In the genomic region with DNA sequence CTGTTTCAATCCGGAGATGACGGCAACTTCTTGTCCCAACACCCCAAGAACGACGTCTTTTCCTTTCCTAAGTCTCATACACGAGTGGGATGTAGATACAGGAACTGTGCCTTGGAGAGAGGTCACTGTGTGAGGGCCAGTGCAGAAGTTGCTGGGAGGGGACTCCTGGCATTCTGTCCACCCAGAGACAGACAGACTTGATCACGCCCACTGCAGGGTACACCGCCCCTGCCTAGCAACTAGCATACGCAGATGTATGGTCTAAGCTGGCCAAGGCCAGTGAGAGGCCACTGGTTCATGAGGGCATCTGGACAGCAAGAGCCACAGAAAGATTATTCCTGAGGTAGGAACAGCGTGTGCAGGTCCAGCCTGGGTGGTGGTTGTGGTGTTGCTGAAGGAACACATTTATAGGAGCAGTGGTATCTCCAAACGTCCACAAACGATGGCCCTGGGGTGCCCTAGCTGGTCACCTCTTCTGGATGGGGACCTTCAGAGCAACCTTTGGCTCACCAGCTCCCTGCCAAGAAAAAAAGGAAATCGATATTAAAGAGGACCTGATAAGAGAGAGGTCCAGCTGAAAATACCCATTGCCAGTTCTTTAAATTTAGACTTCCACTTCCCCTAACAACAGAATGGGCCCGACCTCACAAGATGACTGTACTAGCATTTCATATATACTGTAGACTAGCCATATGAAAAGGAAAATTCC, we compare ENCODE assay signal across 10 mouse cellular contexts. TPM values are rescaled to one million over a fixed set of nuclear protein-coding genes. Genes with fewer than 3 reads are reported as not detected.
DNase-seq lines count a peak whose midpoint lies in the region; ATAC-seq and TF ChIP-seq lines count a peak whose summit lies in the region.
"Had no signal": no experiment of that assay in that cellular context is flagged by ENCODE, and none has a peak within 500 bp of the region (broad histone marks: within the 10 kb centered on the region; RNA-seq: fewer than 3 reads in every experiment).

No protein-coding gene starts in this region.

- peaks cover 3% of the 10 kb centered on the region for H3K4me1 ChIP-seq in heart, adult 2 months (ENCODE audit: control insufficient read depth, insufficient read depth, low read length)
- peaks cover 71% of the 10 kb centered on the region for H3K4me1 ChIP-seq in bone marrow macrophage, adult 2 months (ENCODE audit: control insufficient read depth, insufficient read depth, low read length)
- no peaks in the 10 kb centered on the region for H3K4me1 ChIP-seq in limb, embryonic 11.5 days (ENCODE audit: control insufficient read depth, insufficient read depth, low read length)
- peaks cover 8% of the 10 kb centered on the region; the same call in 1 of the 2 replicates for H3K4me1 ChIP-seq in neural tube, embryonic 14.5 days (ENCODE audit: control insufficient read depth, insufficient read depth, low read length)

- intact Hi-C loops in heart, adult 2 months (cut with DNase I) = no loop called here
- intact Hi-C loops in left cerebral cortex, postnatal 10 days (cut with DNase I) = no loop called here

- no peaks in the 10 kb centered on the region for H3K27me3 ChIP-seq in heart, adult 2 months (ENCODE audit: control insufficient read depth, insufficient read depth, low read length)
- H3K27me3 ChIP-seq in limb, embryonic 11.5 days (ENCODE audit: control insufficient read depth, insufficient read depth, low read length) = no peaks in the 10 kb centered on the region
- no peaks in the 10 kb centered on the region for H3K27me3 ChIP-seq in neural tube, embryonic 14.5 days (ENCODE audit: control insufficient read depth, insufficient read depth, low read length)

- TF ChIP-seq POLR2A in heart, adult 2 months (IDR thresholded peaks at IDR 0.05; ENCODE audit: insufficient read depth, low read depth, low read length) = no peak
- TF ChIP-seq POLR2A in bone marrow macrophage, adult 2 months (IDR thresholded peaks at IDR 0.05; ENCODE audit: borderline replicate concordance, low read depth, low read length) = no peak

- H3K9ac ChIP-seq in heart, adult 2 months (ENCODE audit: low read depth, low read length) = no peak overlapping the region
- no peak overlapping the region for H3K9ac ChIP-seq in limb, embryonic 11.5 days (ENCODE audit: low read length)
- H3K9ac ChIP-seq in neural tube, embryonic 14.5 days (replicated peaks; ENCODE audit: low read depth, low read length) = peak overlapping the region; percentile 59; the same call in 1 of the 2 replicates

- peak overlapping the region; percentile 53 for H3K4me3 ChIP-seq in heart, adult 2 months
- H3K4me3 ChIP-seq in bone marrow macrophage, adult 2 months (ENCODE audit: insufficient read depth, low read length) = peak overlapping the region; percentile 56
- peak overlapping the region; percentile 48 for H3K4me3 ChIP-seq in limb, embryonic 11.5 days (ENCODE audit: low read depth, low read length)
- H3K4me3 ChIP-seq in neural tube, embryonic 14.5 days (ENCODE audit: low read depth, low read length) = peak overlapping the region; percentile 48

- peak; percentile 17 for ATAC-seq in granulocyte monocyte progenitor cell, adult 5-6 weeks (replicated peaks; ENCODE audit: poor library complexity, severe bottlenecking)
- ATAC-seq in limb, embryonic 11.5 days (ENCODE audit: insufficient number of reproducible peaks, low FRiP score, low TSS enrichment, low read depth) = peak; percentile 54
- ATAC-seq in neural tube, embryonic 14.5 days (ENCODE audit: low read depth) = peak; percentile 55
- no peak for ATAC-seq in CD4-positive, CD25-positive, alpha-beta regulatory T cell, adult 4 months

- no peak for DNase-seq in heart, adult 2 months
- no peak for DNase-seq in heart, postnatal 4 days
- no peak for DNase-seq in limb, embryonic 11.5 days (ENCODE audit: low spot score)
- no peak for DNase-seq in left cerebral cortex, postnatal 10 days (ENCODE audit: extremely low spot score in 1 of 2, low spot score in 2 of 2)

- no peak overlapping the region; the same call in 1 of the 2 replicates for H3K27ac ChIP-seq in heart, adult 2 months
- peak overlapping the region; percentile 87 for H3K27ac ChIP-seq in bone marrow macrophage, adult 2 months (ENCODE audit: insufficient read depth, low read depth, low read length)
- no peak overlapping the region for H3K27ac ChIP-seq in limb, embryonic 11.5 days (replicated peaks; ENCODE audit: low read depth, low read length)
- H3K27ac ChIP-seq in neural tube, embryonic 14.5 days (ENCODE audit: low read depth, low read length) = no peak overlapping the region

- 29% methylated on average over 13 of the region's 13 CpGs for WGBS in heart, adult 2 months
- 50% methylated on average over 13 of the region's 13 CpGs for WGBS in limb, embryonic 11.5 days
- WGBS in neural tube, embryonic 14.5 days = 40% methylated on average over 13 of the region's 13 CpGs

- H3K79me2 ChIP-seq in heart, adult 2 months (replicated peaks; ENCODE audit: control insufficient read depth, insufficient read depth, low read length) = no peaks in the 10 kb centered on the region

- no peaks in the 10 kb centered on the region for H3K9me3 ChIP-seq in limb, embryonic 11.5 days (ENCODE audit: control insufficient read depth, low read length)
- H3K9me3 ChIP-seq in neural tube, embryonic 14.5 days (ENCODE audit: control insufficient read depth, low read length) = no peaks in the 10 kb centered on the region
- H3K9me3 ChIP-seq: G1E had no signal

- H3K4me2 ChIP-seq in limb, embryonic 11.5 days (ENCODE audit: low read depth, severe bottlenecking) = peak overlapping the region; percentile 93
- H3K4me2 ChIP-seq in neural tube, embryonic 14.5 days (ENCODE audit: low read depth, low read length) = peak overlapping the region; percentile 87

- no peak for TF ChIP-seq CTCF in heart, adult 2 months (IDR thresholded peaks at IDR 0.05)
- TF ChIP-seq CTCF in bone marrow macrophage, adult 2 months (IDR thresholded peaks at IDR 0.05; ENCODE audit: low read depth, low read length) = no peak

- H3K36me3 ChIP-seq in heart, adult 2 months (ENCODE audit: control insufficient read depth, insufficient read depth, low read length) = no peaks in the 10 kb centered on the region
- H3K36me3 ChIP-seq in limb, embryonic 11.5 days (ENCODE audit: control insufficient read depth, insufficient read depth, low read length) = no peaks in the 10 kb centered on the region
- H3K36me3 ChIP-seq in neural tube, embryonic 14.5 days (ENCODE audit: control insufficient read depth, insufficient read depth, low read length) = no peaks in the 10 kb centered on the region
- H3K36me3 ChIP-seq: G1E had no signal

- no peak for TF ChIP-seq EP300 in heart, adult 2 months (IDR thresholded peaks at IDR 0.05; ENCODE audit: insufficient read depth, low read depth, low read length)

RNA-seq across cellular contexts. Expression of a gene that starts 0.6 kb away (rescaled TPM):
- not detected for total RNA-seq in heart, adult 2 months (2021)
- polyA plus RNA-seq in heart, adult 2 months (2012; rRNA removed) = 0.25 TPM in 1 of 2 replicates, not detected in the other
- not detected for total RNA-seq in heart, postnatal 4 days (2021)
- not detected in 2 replicates for polyA plus RNA-seq in bone marrow macrophage, adult 2 months (2012; ENCODE audit: insufficient read depth, insufficient read length, missing spikeins)
- total RNA-seq in granulocyte monocyte progenitor cell, adult 5-6 weeks (2014; fragmentation: Nextera tagmentation) = 0.62 TPM in 1 of 2 replicates, not detected in the other
- 0.52 TPM in 1 of 2 replicates, not detected in the other for total RNA-seq in granulocyte monocyte progenitor cell, adult 5-6 weeks (2017)
- polyA plus RNA-seq in limb, embryonic 11.5 days (2014; fragmentation: Nextera tagmentation; extraction: Ambion mirVana) = 0.27 and 0.31 TPM in 2 replicates
- 0.46 and 1.4 TPM in 2 replicates for polyA plus RNA-seq in neural tube, embryonic 14.5 days (2014; fragmentation: Nextera tagmentation; extraction: Ambion mirVana)
- total RNA-seq in left cerebral cortex, postnatal 10 days (2021) = under 1 TPM; 0.39 to 0.55 TPM
- 1 to 10 TPM in 1 of 2 experiments, under 1 TPM in 1; 0.46 to 1.6 TPM for polyA plus RNA-seq in CD4-positive, CD25-positive, alpha-beta regulatory T cell, adult 4 months (2017; shearing (Covaris generic))
- polyA plus RNA-seq: G1E had no signal

RNA-seq across cellular contexts. Expression of a gene that starts 13.2 kb away (rescaled TPM):
- total RNA-seq in heart, adult 2 months (2021) = under 1 TPM; 0.26 to 0.73 TPM
- polyA plus RNA-seq in heart, adult 2 months (2012; rRNA removed) = 2.3 and 9.1 TPM in 2 replicates
- total RNA-seq in heart, postnatal 4 days (2021) = under 1 TPM; 0.38 to 0.90 TPM
- polyA plus RNA-seq in bone marrow macrophage, adult 2 months (2012; ENCODE audit: insufficient read depth, insufficient read length, missing spikeins) = 240 and 334 TPM in 2 replicates
- total RNA-seq in granulocyte monocyte progenitor cell, adult 5-6 weeks (2014; fragmentation: Nextera tagmentation) = 0.38 TPM in 1 of 2 replicates, not detected in the other
- total RNA-seq in granulocyte monocyte progenitor cell, adult 5-6 weeks (2017) = 0.99 and 1.3 TPM in 2 replicates
- 1.9 and 2.1 TPM in 2 replicates for polyA plus RNA-seq in limb, embryonic 11.5 days (2014; fragmentation: Nextera tagmentation; extraction: Ambion mirVana)
- 3.2 and 3.3 TPM in 2 replicates for polyA plus RNA-seq in neural tube, embryonic 14.5 days (2014; fragmentation: Nextera tagmentation; extraction: Ambion mirVana)
- under 1 TPM; 0.81 to 0.89 TPM for total RNA-seq in left cerebral cortex, postnatal 10 days (2021)
- 10 to 100 TPM; 14.0 to 17.8 TPM for polyA plus RNA-seq in CD4-positive, CD25-positive, alpha-beta regulatory T cell, adult 4 months (2017; shearing (Covaris generic))

RNA-seq across cellular contexts. Expression of a gene that starts 35.6 kb away (rescaled TPM):
- not detected for total RNA-seq in heart, adult 2 months (2021)
- not detected in 2 replicates for polyA plus RNA-seq in heart, adult 2 months (2012; rRNA removed)
- not detected for total RNA-seq in heart, postnatal 4 days (2021)
- polyA plus RNA-seq in bone marrow macrophage, adult 2 months (2012; ENCODE audit: insufficient read depth, insufficient read length, missing spikeins) = not detected in 2 replicates
- not detected in 2 replicates for total RNA-seq in granulocyte monocyte progenitor cell, adult 5-6 weeks (2014; fragmentation: Nextera tagmentation)
- total RNA-seq in granulocyte monocyte progenitor cell, adult 5-6 weeks (2017) = not detected in 2 replicates
- polyA plus RNA-seq in limb, embryonic 11.5 days (2014; fragmentation: Nextera tagmentation; extraction: Ambion mirVana) = 0.35 TPM in 1 of 2 replicates, not detected in the other
- not detected in 2 replicates for polyA plus RNA-seq in neural tube, embryonic 14.5 days (2014; fragmentation: Nextera tagmentation; extraction: Ambion mirVana)
- not detected for total RNA-seq in left cerebral cortex, postnatal 10 days (2021)
- polyA plus RNA-seq in CD4-positive, CD25-positive, alpha-beta regulatory T cell, adult 4 months (2017; shearing (Covaris generic)) = 1 to 10 TPM; 3.7 to 6.1 TPM
- total RNA-seq: G1E had no signal
- polyA plus RNA-seq: G1E; gonadal fat pad, adult 2 months had no signal

RNA-seq across cellular contexts. Expression of a gene that starts 57.0 kb away (rescaled TPM):
- 10 to 100 TPM in 1 of 2 experiments, 1 to 10 TPM in 1; 8.5 to 11.1 TPM for total RNA-seq in heart, adult 2 months (2021)
- 20.8 and 21.2 TPM in 2 replicates for polyA plus RNA-seq in heart, adult 2 months (2012; rRNA removed)
- 10 to 100 TPM; 14.6 to 17.9 TPM for total RNA-seq in heart, postnatal 4 days (2021)
- 37.7 and 38.7 TPM in 2 replicates for polyA plus RNA-seq in bone marrow macrophage, adult 2 months (2012; ENCODE audit: insufficient read depth, insufficient read length, missing spikeins)
- 21.3 and 21.5 TPM in 2 replicates for total RNA-seq in granulocyte monocyte progenitor cell, adult 5-6 weeks (2014; fragmentation: Nextera tagmentation)
- total RNA-seq in granulocyte monocyte progenitor cell, adult 5-6 weeks (2017) = 20.6 and 21.5 TPM in 2 replicates
- 42.1 and 45.0 TPM in 2 replicates for polyA plus RNA-seq in limb, embryonic 11.5 days (2014; fragmentation: Nextera tagmentation; extraction: Ambion mirVana)
- 52.7 and 61.2 TPM in 2 replicates for polyA plus RNA-seq in neural tube, embryonic 14.5 days (2014; fragmentation: Nextera tagmentation; extraction: Ambion mirVana)
- 10 to 100 TPM; 23.8 to 26.9 TPM for total RNA-seq in left cerebral cortex, postnatal 10 days (2021)
- polyA plus RNA-seq in CD4-positive, CD25-positive, alpha-beta regulatory T cell, adult 4 months (2017; shearing (Covaris generic)) = 10 to 100 TPM; 28.8 to 33.0 TPM

RNA-seq across cellular contexts. Expression of a gene that starts 57.3 kb away (rescaled TPM):
- total RNA-seq in heart, adult 2 months (2021) = 10 to 100 TPM; 28.4 to 33.5 TPM
- polyA plus RNA-seq in heart, adult 2 months (2012; rRNA removed) = 21.7 and 29.7 TPM in 2 replicates
- total RNA-seq in heart, postnatal 4 days (2021) = 10 to 100 TPM; 45.3 to 45.8 TPM
- polyA plus RNA-seq in bone marrow macrophage, adult 2 months (2012; ENCODE audit: insufficient read depth, insufficient read length, missing spikeins) = 17.9 and 18.5 TPM in 2 replicates
- total RNA-seq in granulocyte monocyte progenitor cell, adult 5-6 weeks (2014; fragmentation: Nextera tagmentation) = 19.2 and 34.8 TPM in 2 replicates
- 36.3 and 40.4 TPM in 2 replicates for total RNA-seq in granulocyte monocyte progenitor cell, adult 5-6 weeks (2017)
- polyA plus RNA-seq in limb, embryonic 11.5 days (2014; fragmentation: Nextera tagmentation; extraction: Ambion mirVana) = 75.8 and 82.1 TPM in 2 replicates
- 57.1 and 61.0 TPM in 2 replicates for polyA plus RNA-seq in neural tube, embryonic 14.5 days (2014; fragmentation: Nextera tagmentation; extraction: Ambion mirVana)
- 10 to 100 TPM; 40.9 to 44.2 TPM for total RNA-seq in left cerebral cortex, postnatal 10 days (2021)
- 10 to 100 TPM; 29.2 to 52.0 TPM for polyA plus RNA-seq in CD4-positive, CD25-positive, alpha-beta regulatory T cell, adult 4 months (2017; shearing (Covaris generic))

Comparison
In these comparisons a context has a peak if more than half of its experiments do, and no peak if none do; other contexts are left out.
1. RNA of a gene that starts 13.2 kb away (polyA plus RNA-seq): 240 to 334 TPM in bone marrow macrophage, adult 2 months; 14.0 to 17.8 TPM in CD4-positive, CD25-positive, alpha-beta regulatory T cell, adult 4 months, 2.3 to 9.1 TPM in heart, adult 2 months, 3.2 to 3.3 TPM in neural tube, embryonic 14.5 days and 1.9 to 2.1 TPM in limb, embryonic 11.5 days; every median in the first group is over 10 times any median in the second.
2. Peak in every context shown above with its lines, with median percentiles within 50 percentile points of each other: H3K4me3 ChIP-seq.